Mouse (Mus musculus) right cerebral cortex, postnatal 14 days (tissue): ENCODE measurements around the gene Kctd15.
A peak's percentile ranks its signal among the peaks of the same experiment; 100 is the strongest.

Source experiments
- DNase-seq: peaks from one replicate; pipeline ENCODE4 v3.0.0; 2022

Gene Kctd15

GRCm38 (mm10) chr7:34618141-34618890 is 38.2 kb downstream of the Kctd15 start:
- no peak for DNase-seq

GRCm38 (mm10) chr7:34616275-34616674 is 40.3 kb downstream of the Kctd15 start:
- no peak for DNase-seq

GRCm38 (mm10) chr7:34610445-34610844 is 46.1 kb downstream of the Kctd15 start:
- DNase-seq: no peak

- DNase-seq: no peak
These were observed 49.1 kb downstream of the Kctd15 start for GRCm38 (mm10) chr7:34607334-34607970.

GRCm38 (mm10) chr7:34606729-34607128 is 49.8 kb downstream of the Kctd15 start:
- DNase-seq: no peak

- no peak for DNase-seq
These were observed 50.5 kb downstream of the Kctd15 start for GRCm38 (mm10) chr7:34606051-34606450.

- no peak for DNase-seq
These were observed 58.0 kb downstream of the Kctd15 start for GRCm38 (mm10) chr7:34598576-34598975.

GRCm38 (mm10) chr7:34597986-34598385 is 58.5 kb downstream of the Kctd15 start:
- no peak for DNase-seq

GRCm38 (mm10) chr7:34596531-34597235 is 59.8 kb downstream of the Kctd15 start:
- no peak for DNase-seq

GRCm38 (mm10) chr7:34595307-34595565 is 61.3 kb downstream of the Kctd15 start:
- no peak for DNase-seq

GRCm38 (mm10) chr7:34594501-34595306 is 61.8 kb downstream of the Kctd15 start:
- DNase-seq: peak; percentile 44

- no peak for DNase-seq
These were observed 65.8 kb downstream of the Kctd15 start for GRCm38 (mm10) chr7:34590711-34591110.
